Mouse (Mus musculus) cerebellum, adult 8-10 months (tissue): Measurements from ENCODE around the gene Ltbp4.

ENCODE experiments used
- DNase-seq: peaks from one replicate; pipeline ENCODE4 v3.0.0; 2022

The Ltbp4 gene

DNA sequence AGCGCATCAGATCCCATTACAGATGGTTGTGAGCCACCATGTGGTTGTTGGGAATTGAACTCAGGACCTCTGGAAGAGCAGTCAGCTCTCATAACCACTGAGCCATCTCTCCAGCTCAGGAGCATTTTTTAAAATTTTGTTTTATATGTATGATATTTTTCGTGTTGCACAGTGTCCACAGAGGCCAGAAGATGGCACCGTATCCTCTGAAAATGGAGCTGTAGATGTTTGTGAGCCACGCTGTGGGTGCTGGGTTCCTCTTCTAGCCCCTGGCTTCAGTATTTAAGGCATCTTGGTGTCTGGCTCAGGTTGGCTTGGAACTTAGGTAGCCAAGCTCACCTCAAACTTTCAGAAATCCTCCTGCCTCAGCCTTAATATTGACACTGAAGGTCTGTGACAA, 41.0 kb downstream of the Ltbp4 start:
- no peak for DNase-seq

DNA sequence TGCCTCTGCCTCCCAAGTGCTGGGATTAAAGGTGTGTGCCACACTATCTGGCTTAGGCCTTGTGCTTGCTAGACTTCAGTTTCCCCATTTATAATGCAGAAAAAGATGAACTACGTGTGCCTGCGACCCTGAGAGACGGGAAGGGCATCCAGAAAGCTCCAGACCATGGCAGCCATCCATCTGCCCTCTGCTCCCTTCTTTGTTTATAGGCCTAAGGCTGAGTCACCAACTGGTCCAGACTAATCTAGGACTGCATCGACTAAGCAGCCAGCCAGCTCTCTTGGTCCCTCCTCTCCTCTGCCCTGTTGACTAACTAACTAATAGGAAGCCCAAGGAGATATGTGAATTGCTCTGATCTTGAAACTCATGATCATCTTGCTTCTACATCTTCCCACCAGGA, 41.5 kb downstream of the Ltbp4 start:
- no peak for DNase-seq

GRCm38 (mm10) chr7:27291795-27292466, 45.6 kb downstream of the Ltbp4 start:
- no peak for DNase-seq

GRCm38 (mm10) chr7:27290555-27290954, 46.9 kb downstream of the Ltbp4 start:
- DNase-seq, result no peak

DNA sequence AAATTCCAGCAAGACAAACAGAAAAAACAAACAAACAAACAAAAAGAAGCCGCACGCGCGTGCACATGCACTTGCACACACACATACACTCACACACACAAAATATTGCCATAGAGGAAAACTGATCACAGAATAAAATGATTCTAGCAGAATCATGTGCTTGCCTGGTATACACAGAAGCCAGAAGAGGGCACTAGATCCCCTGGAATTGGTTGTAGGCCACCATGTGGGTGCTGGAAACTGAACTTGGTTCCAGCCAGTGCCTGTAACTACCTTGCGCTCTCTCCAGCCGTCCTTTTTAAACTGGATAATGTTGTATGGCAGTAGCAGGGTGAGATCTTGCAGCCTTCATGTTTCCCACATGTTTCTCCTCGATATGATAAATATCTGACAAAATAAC, 48.8 kb downstream of the Ltbp4 start:
- no peak for DNase-seq

- DNase-seq, result peak; percentile 49
These were observed 51.8 kb downstream of the Ltbp4 start for GRCm38 (mm10) chr7:27285698-27286066.

DNA sequence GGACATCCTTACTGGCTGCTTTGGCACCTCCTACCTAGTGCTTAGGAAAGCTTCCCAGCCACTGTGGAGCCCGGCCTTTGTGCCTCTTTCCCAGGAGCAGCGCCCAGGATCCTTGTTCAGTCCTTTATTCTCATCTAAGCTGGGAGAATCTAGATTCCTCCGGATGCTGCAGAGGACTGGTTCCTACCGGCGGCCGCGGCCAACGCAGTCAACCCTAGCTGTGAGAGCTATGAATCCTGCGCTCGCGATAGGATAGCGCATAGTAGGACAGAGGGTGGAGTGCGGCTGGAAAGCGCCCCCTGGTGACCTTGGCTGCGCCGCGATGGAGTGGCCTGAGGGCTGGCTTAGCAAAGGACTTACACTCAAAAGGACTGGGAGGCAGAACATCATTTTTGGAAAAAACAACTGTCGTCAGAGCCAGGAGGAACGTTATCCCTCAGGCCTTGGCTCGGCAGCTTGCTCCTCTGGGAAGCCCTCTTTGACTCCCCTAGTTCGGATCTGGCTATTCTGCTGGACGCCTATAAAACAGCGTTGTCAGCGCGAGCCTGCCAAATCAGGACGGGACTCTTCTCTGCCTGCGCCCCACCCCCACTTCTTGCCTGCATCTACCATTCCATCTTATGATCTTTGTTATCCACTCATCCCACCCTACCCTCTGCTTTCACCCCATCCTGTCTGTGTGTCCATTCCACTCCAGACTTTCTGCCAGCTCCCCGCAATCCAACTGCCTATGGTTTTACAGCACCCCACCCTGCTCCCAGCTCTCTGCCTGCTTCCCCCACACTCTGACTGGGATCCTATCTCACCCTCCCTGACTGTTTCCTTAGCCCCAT, 52.4 kb downstream of the Ltbp4 start:
- DNase-seq, result no peak

GRCm38 (mm10) chr7:27282225-27282624, 55.3 kb downstream of the Ltbp4 start:
- DNase-seq, result no peak

DNA sequence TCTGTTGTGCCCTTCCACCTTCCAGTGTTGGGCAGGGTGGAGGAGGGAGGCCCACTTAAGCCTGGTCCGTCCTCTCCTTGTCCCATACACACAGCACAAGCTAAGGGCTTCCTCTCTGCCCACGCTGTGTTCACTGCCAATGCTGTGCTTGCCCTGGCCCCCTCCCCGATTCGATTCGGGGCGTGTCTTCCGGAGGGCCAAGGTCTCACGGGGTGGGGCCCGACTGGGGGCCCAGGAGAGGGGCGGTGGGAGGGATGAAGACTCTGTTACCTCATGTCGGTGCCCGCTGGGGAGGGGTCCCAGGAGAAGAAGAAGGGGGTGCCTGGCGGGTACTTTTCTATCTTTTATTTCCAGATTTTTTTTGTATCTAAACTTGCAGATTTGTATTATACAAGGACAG, 55.8 kb downstream of the Ltbp4 start:
- no peak for DNase-seq

DNA sequence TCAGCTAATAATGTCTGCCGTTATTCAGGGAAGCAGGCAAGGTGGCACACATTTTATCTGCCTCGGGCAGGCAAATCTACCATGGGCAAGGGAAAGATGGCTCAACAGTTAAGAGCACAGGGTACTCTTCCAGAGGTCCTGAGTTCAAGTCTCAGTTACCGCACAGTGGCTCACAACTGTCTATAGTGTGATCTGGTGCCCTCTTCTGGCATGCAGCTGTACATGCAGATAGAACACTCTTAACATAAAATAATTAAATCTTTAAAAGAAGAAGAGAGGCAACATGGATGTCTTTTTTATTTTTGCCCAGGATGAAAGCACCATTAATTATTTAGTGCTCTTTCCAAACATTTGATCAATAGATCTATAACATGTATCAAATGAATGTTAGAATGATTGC, 60.3 kb downstream of the Ltbp4 start:
- DNase-seq, result no peak

- no peak for DNase-seq
These were observed 61.5 kb downstream of the Ltbp4 start for GRCm38 (mm10) chr7:27276021-27276420.

DNA sequence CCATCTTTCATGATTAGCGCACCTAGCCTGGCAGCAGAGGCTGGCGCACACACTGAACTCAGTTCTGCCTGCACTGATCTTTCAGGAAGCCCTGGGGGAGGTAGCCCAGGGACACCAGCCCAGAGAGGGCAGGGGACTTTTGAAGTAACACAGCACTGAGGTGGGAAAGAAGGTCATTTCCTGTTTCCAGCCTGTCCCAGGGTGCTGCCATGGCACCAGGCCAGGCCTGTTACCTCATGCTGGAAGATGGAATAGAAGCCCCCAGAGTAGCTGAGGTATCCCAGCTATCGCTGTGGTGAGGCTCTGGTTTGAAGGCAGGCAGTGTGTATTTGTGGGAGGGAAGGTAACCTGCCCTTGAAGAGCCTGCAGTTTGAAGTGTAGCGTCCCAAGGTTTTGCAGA, 62.6 kb downstream of the Ltbp4 start:
- DNase-seq, result no peak

- DNase-seq, result no peak
These were observed 63.6 kb downstream of the Ltbp4 start for GRCm38 (mm10) chr7:27273739-27274351.

GRCm38 (mm10) chr7:27271423-27271822, 66.1 kb downstream of the Ltbp4 start:
- no peak for DNase-seq

DNA sequence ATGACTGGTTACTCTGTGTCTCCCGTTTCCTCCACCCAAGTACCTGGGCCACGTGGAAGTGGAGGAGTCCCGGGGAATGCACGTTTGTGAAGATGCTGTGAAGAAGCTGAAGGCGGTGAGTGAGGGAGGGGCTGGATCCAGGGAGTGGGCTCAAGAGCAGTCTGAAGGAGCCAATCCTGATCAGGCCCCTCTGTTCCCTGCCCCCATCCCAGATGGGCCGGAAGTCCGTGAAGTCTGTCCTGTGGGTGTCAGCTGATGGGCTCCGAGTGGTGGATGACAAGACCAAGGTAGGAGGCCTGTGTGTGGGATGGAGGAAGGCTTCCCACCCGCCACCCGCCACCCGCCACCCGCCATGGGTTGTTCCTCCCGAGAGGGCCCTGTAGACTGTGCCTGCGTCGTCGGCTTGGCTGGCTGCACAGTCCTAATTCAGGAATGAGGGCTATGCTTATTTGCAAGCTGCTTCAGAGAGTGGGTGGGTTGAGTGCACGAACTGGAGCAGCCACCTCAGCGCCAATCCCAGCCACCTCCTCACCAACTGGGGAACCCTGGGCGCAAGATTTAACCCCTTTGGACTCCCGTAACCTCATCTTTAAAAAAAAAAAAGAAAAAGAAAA, 70.9 kb downstream of the Ltbp4 start:
- no peak for DNase-seq

DNA sequence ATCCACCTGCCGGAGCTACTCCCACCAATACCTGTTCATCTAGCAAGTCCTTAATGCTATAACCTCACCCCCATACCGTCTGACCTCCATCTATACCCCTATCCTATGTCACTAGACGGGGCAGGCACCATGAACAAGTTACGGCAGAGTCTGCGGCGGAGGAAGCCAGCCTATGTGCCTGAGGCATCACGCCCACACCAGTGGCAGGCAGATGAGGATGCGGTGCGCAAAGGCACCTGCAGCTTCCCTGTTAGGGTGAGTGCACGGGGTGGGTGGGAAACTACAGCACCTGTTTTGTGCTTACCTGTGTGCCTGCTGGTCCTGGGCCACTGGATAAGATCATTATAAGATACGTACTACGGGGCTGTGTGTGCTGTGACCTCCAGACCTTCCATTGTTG, 72.7 kb downstream of the Ltbp4 start:
- DNase-seq, result no peak

- peak; percentile 32 for DNase-seq
These were observed 75.6 kb downstream of the Ltbp4 start for GRCm38 (mm10) chr7:27261888-27262287.

- no peak for DNase-seq
These were observed 76.6 kb downstream of the Ltbp4 start for GRCm38 (mm10) chr7:27260856-27261255.

DNA sequence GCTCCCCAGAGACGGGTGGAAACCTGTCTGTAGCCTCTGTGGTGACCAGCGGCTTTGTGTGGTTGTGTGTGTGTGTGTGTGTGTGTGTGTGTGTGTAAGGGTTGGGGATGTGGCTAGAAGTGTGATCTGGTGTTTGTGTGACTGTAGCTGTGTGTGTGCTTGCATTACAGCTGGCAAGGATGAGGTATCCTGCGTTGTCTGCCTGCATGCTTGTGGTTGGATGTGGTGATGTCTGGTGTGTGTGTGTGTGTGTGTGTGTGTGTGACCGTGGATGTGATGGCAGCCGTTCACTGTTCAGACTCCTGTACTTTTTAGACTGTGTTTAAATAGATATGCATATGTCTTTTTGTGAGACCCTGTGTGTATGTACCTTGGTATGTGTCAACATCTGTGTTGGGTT, 77.7 kb downstream of the Ltbp4 start:
- DNase-seq, result no peak

DNA sequence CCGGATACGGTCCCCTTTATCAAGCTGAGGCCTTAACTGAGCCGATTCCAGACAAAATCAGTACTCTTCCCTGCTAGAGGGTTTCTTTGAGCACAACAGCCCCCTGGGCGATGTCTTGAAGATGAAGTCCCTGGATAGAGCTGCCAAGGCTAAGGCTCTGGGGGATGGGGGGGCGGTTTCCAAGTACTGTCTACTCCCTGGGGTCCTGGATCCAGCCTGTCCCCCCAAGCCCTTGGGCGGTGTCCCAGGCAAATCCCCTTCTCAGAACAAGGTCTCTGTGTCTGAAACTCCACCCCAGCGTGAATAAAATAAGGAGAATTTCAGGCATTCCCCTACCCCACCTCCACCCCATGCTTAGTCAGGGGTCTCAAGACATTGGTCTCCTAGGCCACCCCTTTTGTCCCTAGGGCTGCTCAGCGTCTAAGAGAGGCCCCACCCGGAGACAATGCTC, 78.2 kb downstream of the Ltbp4 start:
- DNase-seq, result peak; percentile 54

GRCm38 (mm10) chr7:27258205-27258899, 79.1 kb downstream of the Ltbp4 start, which contains the start of gene Numbl:
Gene Numbl (plus strand): TSS chr7:27258433.
- peak; percentile 95 for DNase-seq

GRCm38 (mm10) chr7:27257852-27258204, 79.7 kb downstream of the Ltbp4 start:
- DNase-seq, result no peak
